Mouse (Mus musculus): ENCODE measurements around the gene Ahdc1. TPM values are rescaled to one million over a fixed set of nuclear protein-coding genes. Genes with fewer than 3 reads are reported as not detected.

Gene Ahdc1
- total RNA-seq, 2 experiments from 2014 or later: 37.1 to 56.1 TPM

Other genes starting within 250 kb of the Ahdc1 start
- gene Rpa2, start 242.9 kb upstream of the Ahdc1 start, total RNA-seq (2021): 10 to 100 TPM; 14.1 to 14.9 TPM
- 1 to 10 TPM; 1.5 to 1.7 TPM for gene Themis2, start 214.9 kb upstream of the Ahdc1 start, total RNA-seq (2021)
- gene Ppp1r8, start 168.1 kb upstream of the Ahdc1 start, total RNA-seq (2021): 10 to 100 TPM; 16.3 to 17.5 TPM
- gene Stx12, start 126.8 kb upstream of the Ahdc1 start, total RNA-seq (2021): 10 to 100 TPM; 23.3 to 24.3 TPM
- gene Fam76a, start 88.7 kb upstream of the Ahdc1 start, total RNA-seq (2021): 10 to 100 TPM; 21.2 to 27.4 TPM
- gene Fgr, start 37.2 kb upstream of the Ahdc1 start, total RNA-seq (2021): under 1 TPM; 0.10 to 0.16 TPM
- gene Wasf2, start 119.2 kb downstream of the Ahdc1 start, total RNA-seq (2021): 10 to 100 TPM; 53.8 to 63.9 TPM
- not detected for gene Cd164l2, start 200.9 kb downstream of the Ahdc1 start, total RNA-seq (2021)
- gene Gpr3, start 201.3 kb downstream of the Ahdc1 start, total RNA-seq (2021): not detected
- 10 to 100 TPM in 1 of 2 experiments, 1 to 10 TPM in 1; 4.0 to 15.3 TPM for gene Map3k6, start 229.6 kb downstream of the Ahdc1 start, total RNA-seq (2021)

Data from gastrocnemius, postnatal 14 days (tissue).